Mouse (Mus musculus) MEL (cell line): Measurements from ENCODE around the gene Epha4.

Experiments used
- CTCF ChIP-seq, 3 experiments: IDR thresholded peaks in 2 of 3; conservative IDR thresholded peaks in 1 of 3; 2 replicates each; pipeline ENCODE4 v1.5.1; 2011 to 2012; ENCODE audit warnings: low read length in 3 of 3, low read depth in 2 of 3, mild to moderate bottlenecking in 2 of 3, improper control_type of control experiment in 1 of 3, inconsistent platforms in 1 of 3, mixed read lengths in 1 of 3, moderate library complexity in 1 of 3; ENCODE audit not compliant: control insufficient read depth in 1 of 3, insufficient read depth in 1 of 3, poor library complexity in 1 of 3, severe bottlenecking in 1 of 3
- USF1 ChIP-seq: IDR thresholded peaks from 2 replicates; pipeline ENCODE4 v1.6.1; 2014; ENCODE audit warnings: low read depth, mild to moderate bottlenecking, inconsistent platforms, low read length, improper control_type of control experiment, moderate library complexity
- ZMIZ1 ChIP-seq: IDR thresholded peaks from 2 replicates; pipeline ENCODE4 v1.6.1; 2012; ENCODE audit warnings: low read depth, mild to moderate bottlenecking, inconsistent platforms, low read length, improper control_type of control experiment, moderate library complexity

GRCm38 (mm10) chr1:77464108-77464507 lies 50.8 kb downstream of the Epha4 start:
- TF ChIP-seq ZMIZ1: no peak
- TF ChIP-seq USF1: no peak
- no peak for TF ChIP-seq CTCF (IDR thresholded peaks at IDR 0.05 in 2 of 3, conservative IDR thresholded peaks at IDR 0.05 in 1 of 3; ENCODE audit: control insufficient read depth in 1 of 3, insufficient read depth in 1 of 3, low read depth in 2 of 3, low read length in 3 of 3, poor library complexity in 1 of 3, severe bottlenecking in 1 of 3)
